Mouse (Mus musculus): ENCODE measurements around the gene Npcd.
A peak's percentile ranks its signal among the peaks of the same experiment; 100 is the strongest.

The Npcd gene

GRCm38 (mm10) chr15:79764539-79765267 is 69.3 kb downstream of the Npcd start:
- DNase-seq = no peak

GRCm38 (mm10) chr15:79763601-79764246 is 70.3 kb downstream of the Npcd start:
- DNase-seq = no peak

- DNase-seq = no peak
These were observed 71.0 kb downstream of the Npcd start for GRCm38 (mm10) chr15:79763001-79763400.

GRCm38 (mm10) chr15:79760956-79761355 is 73.1 kb downstream of the Npcd start:
- no peak for DNase-seq

GRCm38 (mm10) chr15:79757118-79757517 is 76.9 kb downstream of the Npcd start:
- DNase-seq = no peak

GRCm38 (mm10) chr15:79755977-79756625 is 77.9 kb downstream of the Npcd start:
- peak; percentile 31 to 61 for DNase-seq

- no peak for DNase-seq
These were observed 78.9 kb downstream of the Npcd start for GRCm38 (mm10) chr15:79755176-79755575.

- no peak for DNase-seq
These were observed 80.2 kb downstream of the Npcd start for GRCm38 (mm10) chr15:79753873-79754272.

- DNase-seq = no peak
These were observed 80.7 kb downstream of the Npcd start for GRCm38 (mm10) chr15:79753420-79753752.

GRCm38 (mm10) chr15:79752742-79753419 is 81.2 kb downstream of the Npcd start:
- DNase-seq = peak; percentile 83 to 88

- DNase-seq = no peak
These were observed 82.3 kb downstream of the Npcd start for GRCm38 (mm10) chr15:79751772-79752171.

GRCm38 (mm10) chr15:79750266-79750665 is 83.8 kb downstream of the Npcd start:
- peak; percentile 58 to 85 for DNase-seq

GRCm38 (mm10) chr15:79749162-79749561 is 84.9 kb downstream of the Npcd start:
- no peak for DNase-seq

GRCm38 (mm10) chr15:79747998-79748397 is 86.0 kb downstream of the Npcd start:
- DNase-seq = peak in 1 of 2 experiments; percentile 53

GRCm38 (mm10) chr15:79745883-79746282 is 88.2 kb downstream of the Npcd start:
- no peak for DNase-seq

- no peak for DNase-seq
These were observed 88.7 kb downstream of the Npcd start for GRCm38 (mm10) chr15:79745312-79745711.

- DNase-seq = no peak
These were observed 89.3 kb downstream of the Npcd start for GRCm38 (mm10) chr15:79744742-79745141.

- DNase-seq = no peak
These were observed 90.0 kb downstream of the Npcd start for GRCm38 (mm10) chr15:79744001-79744400.

GRCm38 (mm10) chr15:79742706-79743023 is 91.4 kb downstream of the Npcd start:
- DNase-seq = no peak

GRCm38 (mm10) chr15:79741921-79742705 is 91.9 kb downstream of the Npcd start, which contains the start of gene Sun2:
Gene Sun2, minus strand, starts transcription at chr15:79742536.
- DNase-seq = peak; percentile 94 to 95

- DNase-seq = peak; percentile 53 to 60
These were observed 92.7 kb downstream of the Npcd start for GRCm38 (mm10) chr15:79741173-79741858.

- DNase-seq = no peak
These were observed 93.3 kb downstream of the Npcd start for GRCm38 (mm10) chr15:79740739-79741138.
